Mouse (Mus musculus): ENCODE data around the gene Gm20738. TPM values are rescaled to one million over a fixed set of nuclear protein-coding genes. Genes with fewer than 3 reads are reported as not detected.

The Gm20738 gene
- polyA plus RNA-seq (2012; rRNA removed): not detected in 2 replicates

DNA sequence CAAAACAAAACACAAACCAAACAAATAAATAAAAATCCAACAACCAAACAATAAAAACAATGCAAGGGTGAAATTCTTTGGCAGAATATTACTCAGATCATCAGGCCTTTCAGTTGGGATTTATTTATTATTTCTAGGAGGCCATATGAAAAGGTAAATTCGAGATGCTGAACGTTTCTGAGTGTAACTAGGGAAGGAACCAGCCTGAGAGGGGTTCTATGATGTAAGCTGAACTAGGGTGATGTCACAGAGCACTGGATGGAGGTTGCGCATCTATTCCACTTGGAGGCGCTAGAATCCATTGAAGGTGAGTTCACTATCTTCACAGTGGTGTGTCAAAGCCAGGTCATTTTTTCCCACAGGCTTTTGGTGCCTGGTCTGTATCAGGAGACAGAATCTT, at the start of gene Gm20738:
Gene Gm20738, plus strand, starts transcription at position 301 of the 400 bp plus-strand sequence.

